Mouse (Mus musculus) WW6 (cell line): ENCODE results near the gene Mau2.
"Not testable (repeated sequence)": the region's sequence is repeated elsewhere in the genome, so short reads cannot be mapped to it uniquely, and the experiment has no call there.

Experiments
- DNase-seq: peaks from one replicate; pipeline ENCODE4 v3.0.0-alpha.2; 2013; ENCODE audit warnings: low read depth, low spot score

The Mau2 gene

DNA sequence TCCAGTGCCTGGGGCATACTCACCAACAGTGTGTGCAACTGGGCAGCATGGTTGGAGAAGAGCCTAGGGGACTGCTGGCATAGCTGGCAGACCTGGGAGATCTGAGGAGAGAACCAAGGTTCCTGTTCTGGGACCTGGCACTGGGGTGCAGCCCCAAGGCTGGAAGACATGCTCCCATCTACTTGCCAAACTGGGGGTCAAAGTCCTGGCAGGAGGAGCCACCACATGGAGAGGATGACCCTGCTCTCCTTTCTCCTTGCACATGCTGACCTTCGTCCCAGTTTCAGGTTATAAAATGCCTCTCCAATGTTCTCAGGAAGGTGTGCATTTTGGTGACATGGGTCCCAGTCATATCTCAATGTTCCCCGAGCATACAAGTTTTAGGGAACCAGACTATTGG lies 16.4 kb downstream of the Mau2 start:
- no peak for DNase-seq

- no peak for DNase-seq
These were observed 18.9 kb downstream of the Mau2 start for GRCm38 (mm10) chr8:70023596-70023995.

- no peak for DNase-seq
These were observed 27.5 kb downstream of the Mau2 start for GRCm38 (mm10) chr8:70015017-70015416.

GRCm38 (mm10) chr8:70012763-70013162 lies 29.8 kb downstream of the Mau2 start:
- DNase-seq: no peak

DNA sequence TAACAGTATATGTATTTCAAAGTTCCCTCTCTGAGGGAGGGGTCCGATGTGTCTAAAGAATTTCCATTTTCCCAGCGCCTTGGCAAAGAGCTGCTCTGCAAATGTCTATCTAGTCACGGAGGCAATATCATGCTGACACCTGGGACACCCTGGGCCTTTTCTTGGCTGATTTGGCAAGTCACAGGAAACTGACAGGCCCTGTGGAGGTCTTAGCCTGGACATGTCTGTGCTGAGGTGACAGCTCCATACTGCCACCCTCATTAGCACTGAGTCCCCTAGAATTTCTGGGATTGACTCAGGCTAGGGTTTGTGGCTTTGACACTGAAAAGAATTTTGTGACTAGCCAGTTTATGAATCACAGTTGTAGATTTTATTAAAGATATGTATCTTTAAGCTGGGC lies 30.2 kb downstream of the Mau2 start:
- DNase-seq: no peak

GRCm38 (mm10) chr8:70010796-70011195 lies 31.7 kb downstream of the Mau2 start:
- DNase-seq: not testable (repeated sequence)

- DNase-seq: no peak
These were observed 37.4 kb downstream of the Mau2 start for GRCm38 (mm10) chr8:70005178-70005577.

DNA sequence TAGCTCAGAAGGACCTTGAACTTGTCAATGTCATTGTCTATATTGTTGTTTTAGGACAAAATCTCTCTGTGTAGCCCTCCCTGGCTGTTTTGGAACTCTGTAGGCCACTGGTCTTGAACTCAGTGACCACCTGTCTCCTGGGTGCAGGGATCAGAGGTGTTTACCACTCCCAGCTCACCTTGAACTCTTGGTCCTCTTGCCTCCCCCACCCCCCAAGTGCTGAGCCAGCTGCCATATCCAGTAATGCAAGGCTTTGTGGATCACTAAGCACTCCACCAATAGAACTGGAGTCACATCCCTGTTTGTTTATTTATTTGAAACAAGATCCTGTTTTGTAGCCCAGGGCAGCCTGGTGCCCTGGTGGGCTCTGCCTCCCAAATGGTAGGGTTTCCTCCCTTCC lies 38.2 kb downstream of the Mau2 start:
- no peak for DNase-seq

GRCm38 (mm10) chr8:70003204-70003657 lies 39.3 kb downstream of the Mau2 start:
- DNase-seq: no peak

GRCm38 (mm10) chr8:70001892-70002191 lies 40.7 kb downstream of the Mau2 start:
- not testable (repeated sequence) for DNase-seq

DNA sequence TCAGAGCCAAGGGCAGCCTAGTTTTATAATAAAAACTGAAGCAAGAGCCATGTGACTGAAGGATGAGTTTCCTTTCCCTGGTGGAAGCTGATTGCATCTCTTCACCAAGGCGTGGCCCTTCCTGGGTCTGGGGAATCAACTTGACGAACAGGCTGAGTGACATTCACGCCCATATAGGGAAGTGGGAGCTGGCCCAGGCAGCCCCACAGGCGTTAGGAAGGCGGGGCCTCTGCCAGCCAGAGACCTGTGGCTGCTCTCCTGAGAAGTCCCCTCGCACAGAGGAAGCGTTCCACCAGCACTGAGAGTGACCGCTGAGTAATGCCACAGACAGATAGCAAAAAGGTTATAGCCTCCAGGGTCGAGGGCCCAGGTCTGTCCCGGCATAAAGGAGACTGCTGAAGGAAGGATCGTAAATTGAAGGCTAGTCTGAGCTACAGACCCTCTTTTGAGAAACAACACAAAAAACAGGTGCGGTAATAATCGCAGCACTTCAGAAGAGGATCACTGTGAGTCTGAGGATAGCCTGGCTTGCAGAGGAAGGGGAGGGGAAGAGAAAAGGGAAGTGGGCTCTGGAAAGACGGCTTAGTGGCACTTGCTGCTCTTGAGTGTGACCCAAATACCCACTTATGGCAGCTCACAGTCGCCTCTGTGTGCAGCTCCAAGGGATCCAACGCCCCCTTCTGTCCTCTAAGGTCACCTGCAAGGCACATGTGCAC lies 41.2 kb downstream of the Mau2 start:
- peak; percentile 71 for DNase-seq

GRCm38 (mm10) chr8:70000226-70000625 lies 42.3 kb downstream of the Mau2 start:
- DNase-seq: no peak

- DNase-seq: no peak
These were observed 43.3 kb downstream of the Mau2 start for GRCm38 (mm10) chr8:69999236-69999635.

DNA sequence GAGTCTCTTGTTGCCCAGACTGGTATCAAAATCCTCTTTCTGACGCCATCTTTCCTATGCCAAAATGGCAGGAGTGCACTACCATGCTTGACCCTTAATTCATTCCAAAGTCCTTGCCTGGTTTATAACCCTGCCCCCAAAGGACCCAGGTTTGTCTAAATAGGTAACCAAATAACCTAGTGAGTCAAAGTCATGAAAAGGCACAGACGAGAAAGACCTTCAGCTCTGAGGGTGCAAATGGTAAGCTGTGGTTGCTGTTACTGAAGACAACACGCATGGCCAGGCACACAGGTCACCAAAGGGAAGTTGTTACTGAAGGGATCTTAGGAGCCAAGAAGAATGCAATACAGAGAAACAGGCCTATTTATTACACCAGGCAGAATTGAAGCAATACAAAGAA lies 43.8 kb downstream of the Mau2 start:
- no peak for DNase-seq

GRCm38 (mm10) chr8:69996589-69997285 lies 45.8 kb downstream of the Mau2 start:
- no peak for DNase-seq

- peak; percentile 100 for DNase-seq
These were observed 46.6 kb downstream of the Mau2 start, which contains the start of gene Gatad2a for GRCm38 (mm10) chr8:69995776-69996588. Gatad2a (minus strand) TSS chr8:69996384.

DNA sequence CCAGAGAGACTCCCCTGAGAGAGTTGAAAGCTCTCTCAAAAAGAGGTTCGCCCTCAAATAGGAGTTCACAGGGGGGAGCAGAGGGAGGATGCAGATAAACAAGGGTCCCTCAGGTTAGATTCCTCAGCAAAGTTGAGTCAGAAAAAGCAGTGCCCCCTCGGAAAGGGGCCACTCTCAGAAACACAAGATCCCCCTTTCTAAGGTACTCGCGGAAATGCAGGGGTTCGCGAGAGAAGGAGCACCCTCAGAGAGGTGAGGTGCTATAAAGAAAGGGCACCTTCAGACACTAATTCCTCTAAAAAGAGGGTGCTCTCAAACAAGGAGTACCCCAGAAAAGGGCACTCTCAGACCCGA lies 47.1 kb downstream of the Mau2 start:
- DNase-seq: no peak

DNA sequence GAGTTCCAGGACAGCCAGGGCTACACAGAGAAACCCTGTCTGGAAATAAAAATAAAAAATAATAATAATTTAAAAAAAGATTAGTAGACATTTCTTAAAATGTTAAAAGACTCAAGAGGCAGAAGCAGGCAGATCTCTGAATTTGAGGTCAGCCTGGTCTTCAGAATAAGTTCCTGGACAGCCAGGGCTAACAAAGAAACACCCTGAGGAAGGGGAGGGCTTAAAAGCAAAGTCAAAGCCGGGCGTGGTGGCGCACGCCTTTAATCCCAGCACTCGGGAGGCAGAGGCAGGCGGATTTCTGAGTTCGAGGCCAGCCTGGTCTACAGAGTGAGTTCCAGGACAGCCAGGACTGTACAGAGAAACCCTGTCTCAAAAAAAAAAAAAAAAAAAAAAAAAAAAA lies 53.6 kb downstream of the Mau2 start:
- DNase-seq: not testable (repeated sequence)

- DNase-seq: no peak
These were observed 54.8 kb downstream of the Mau2 start for GRCm38 (mm10) chr8:69987744-69988143.

DNA sequence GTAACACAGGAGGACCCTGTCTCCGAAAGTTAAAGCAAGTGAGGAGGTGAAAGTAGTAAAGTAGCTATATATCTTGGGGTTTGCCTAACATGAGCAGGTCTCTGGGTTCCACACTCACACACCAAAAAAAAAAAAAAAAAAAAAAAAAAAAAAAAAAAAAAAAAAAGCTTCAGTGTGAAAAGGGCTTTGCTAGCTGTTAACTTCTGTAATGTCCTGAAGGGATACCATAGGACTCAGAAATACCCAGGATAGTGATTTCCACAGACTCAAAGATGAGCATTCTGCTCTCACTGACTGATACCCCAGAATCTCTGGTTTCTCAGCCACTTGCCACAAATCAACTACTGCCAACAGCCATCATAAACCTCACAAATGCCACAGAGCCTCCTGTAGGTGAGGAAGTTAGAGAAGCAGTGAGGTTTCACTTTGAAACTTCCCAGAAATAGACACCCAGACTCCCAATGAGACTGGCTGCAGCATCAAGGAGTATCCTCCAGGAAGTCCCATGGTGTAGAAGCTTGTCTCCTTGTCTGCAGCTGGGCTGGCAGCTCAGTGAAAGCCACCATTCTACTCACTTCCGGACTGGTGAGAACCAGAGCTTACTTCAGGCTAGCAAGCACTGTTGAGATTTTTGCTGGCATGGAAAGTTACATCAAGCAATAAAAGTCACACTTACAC lies 57.5 kb downstream of the Mau2 start:
- no peak for DNase-seq

DNA sequence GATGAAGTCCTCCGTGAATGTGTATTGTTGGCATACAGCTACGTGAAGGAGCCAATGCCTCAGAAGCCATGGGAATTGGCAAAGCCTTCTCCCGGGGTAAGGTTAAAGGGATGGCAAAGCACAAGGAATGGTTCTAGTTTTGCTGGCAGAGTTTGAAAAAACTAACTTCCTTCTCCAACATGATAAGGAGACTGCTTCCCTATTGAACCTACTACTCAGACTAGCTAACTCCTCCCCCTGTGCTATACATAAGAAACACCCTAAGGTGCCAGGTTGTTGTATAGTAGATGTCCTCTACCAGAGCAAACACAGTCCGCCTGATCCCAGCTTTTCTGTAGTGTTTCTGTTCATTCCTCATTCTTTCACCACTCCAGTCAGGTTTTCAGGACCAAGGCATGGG lies 64.1 kb downstream of the Mau2 start:
- no peak for DNase-seq

GRCm38 (mm10) chr8:69974806-69975205 lies 67.7 kb downstream of the Mau2 start:
- DNase-seq: no peak
